Mouse (Mus musculus) spleen, adult 2 months (tissue): ENCODE measurements around the gene Srpk2.

Experiments used
- CTCF ChIP-seq: fragments of 200-500 bp; IDR thresholded peaks from 2 replicates; pipeline ENCODE4 v1.5.1; 2011; ENCODE audit warnings: mild to moderate bottlenecking, inconsistent platforms; ENCODE audit not compliant: insufficient read depth, insufficient read length, insufficient replicate concordance; ENCODE audit errors: extremely low read depth
- POLR2A ChIP-seq: fragments of 200-500 bp; IDR thresholded peaks from 2 replicates; pipeline ENCODE4 v1.6.1; 2011; ENCODE audit warnings: low read depth, low read length, inconsistent platforms

DNA sequence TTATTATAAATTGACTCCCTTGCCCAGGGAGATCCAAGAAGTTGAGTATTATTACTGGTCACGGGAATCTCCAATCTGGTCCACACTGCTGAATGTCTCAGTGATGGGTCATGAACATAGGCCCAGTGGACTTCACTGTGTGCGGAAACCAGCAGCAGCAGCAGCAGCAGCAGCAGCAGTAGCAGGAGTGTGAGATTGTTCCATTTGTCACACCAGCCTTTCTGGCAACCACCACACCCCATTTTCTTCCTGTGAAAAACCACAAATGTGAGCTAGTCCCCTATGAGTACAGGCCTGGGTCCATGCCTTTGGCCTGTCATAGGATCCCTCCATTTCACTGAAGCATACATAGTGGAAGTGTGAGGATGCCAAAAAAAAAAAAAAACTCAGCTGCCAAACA is 37.5 kb upstream of the Srpk2 start:
- TF ChIP-seq CTCF = no peak
- no peak for TF ChIP-seq POLR2A
